Mouse (Mus musculus) thymus, postnatal 25 days (tissue): ENCODE results near the gene Tmem121.

Source experiments
- DNase-seq: peaks from one replicate; pipeline ENCODE4 v3.0.0; 2022

The Tmem121 gene

GRCm38 (mm10) chr12:113185442-113186291 is at the start of gene Tmem121:
Gene Tmem121, plus strand, starts transcription at chr12:113185930.
- DNase-seq = peak; percentile 54

DNA sequence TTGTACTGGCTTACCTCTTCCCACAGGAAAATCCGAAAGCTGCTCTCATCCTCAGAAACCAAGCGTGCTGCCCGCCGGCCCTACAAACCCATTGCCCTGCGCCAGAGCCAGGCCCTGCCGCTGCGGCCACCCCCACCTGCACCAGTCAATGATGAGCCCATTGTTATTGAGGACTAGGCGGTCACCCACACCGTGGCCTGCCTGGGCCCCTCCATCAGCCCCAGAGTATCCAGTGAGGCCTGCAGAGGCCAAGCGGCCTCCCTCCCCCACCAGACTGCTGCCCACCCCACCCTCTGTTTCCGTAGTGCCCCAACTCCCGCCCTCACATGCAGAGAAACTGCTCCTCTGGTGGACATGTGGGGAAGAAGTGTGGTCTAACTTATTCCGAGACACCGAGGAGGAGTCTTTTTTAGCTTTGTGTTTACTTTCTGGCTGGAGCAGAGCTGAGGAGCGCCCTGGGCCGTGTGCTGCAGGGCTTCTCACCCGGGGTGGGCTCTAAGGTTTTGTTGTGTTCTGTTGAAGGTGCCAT is 49.2 kb upstream of the Tmem121 start:
- DNase-seq = no peak

DNA sequence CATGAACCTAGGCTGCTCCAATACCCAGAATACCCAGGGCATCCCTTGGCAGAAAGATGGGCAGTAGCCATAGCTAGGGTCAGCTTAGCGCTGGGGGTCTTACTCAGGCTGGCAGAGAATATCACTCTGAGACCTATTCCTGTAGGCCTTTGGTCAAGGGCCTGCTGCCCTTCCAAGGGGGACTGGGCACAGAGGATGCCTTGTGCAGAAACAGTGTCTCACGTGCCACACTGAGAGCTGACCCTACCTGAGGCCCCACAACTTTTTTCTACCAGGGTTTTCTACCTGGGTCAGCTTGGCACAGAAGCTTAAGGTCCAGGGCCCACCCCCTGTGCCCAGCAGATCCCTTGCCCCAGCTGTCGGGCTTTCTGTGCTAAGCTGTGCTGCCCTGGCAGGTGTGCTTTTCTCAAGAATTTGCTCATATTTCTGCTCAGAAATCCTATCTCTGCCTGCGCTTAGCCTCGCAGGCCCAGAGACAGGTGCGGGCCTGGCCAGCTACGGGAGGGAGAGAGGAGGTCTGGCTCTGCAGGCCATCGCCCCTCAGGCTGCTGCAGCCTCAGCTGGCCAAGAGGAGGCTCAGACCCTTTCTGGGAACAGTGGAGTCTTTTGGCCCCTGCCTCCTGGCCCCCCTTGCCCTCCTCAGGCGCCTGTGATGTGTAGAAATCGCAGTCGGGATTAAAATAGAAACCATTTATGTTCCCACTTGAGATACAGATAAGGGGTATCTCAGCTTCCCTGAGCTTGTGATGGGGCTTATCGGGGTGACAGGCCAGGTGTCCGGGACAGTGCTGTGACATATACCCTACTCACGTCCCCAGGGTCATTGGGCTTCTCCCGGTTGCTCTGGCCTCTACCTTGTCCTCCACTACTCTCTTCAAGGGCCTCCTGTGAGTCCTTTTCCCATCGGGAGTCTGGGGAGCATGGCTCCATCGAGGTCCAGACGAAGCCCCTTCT is 48.2 kb upstream of the Tmem121 start:
- no peak for DNase-seq

GRCm38 (mm10) chr12:113138291-113138690 is 47.4 kb upstream of the Tmem121 start:
- no peak for DNase-seq

DNA sequence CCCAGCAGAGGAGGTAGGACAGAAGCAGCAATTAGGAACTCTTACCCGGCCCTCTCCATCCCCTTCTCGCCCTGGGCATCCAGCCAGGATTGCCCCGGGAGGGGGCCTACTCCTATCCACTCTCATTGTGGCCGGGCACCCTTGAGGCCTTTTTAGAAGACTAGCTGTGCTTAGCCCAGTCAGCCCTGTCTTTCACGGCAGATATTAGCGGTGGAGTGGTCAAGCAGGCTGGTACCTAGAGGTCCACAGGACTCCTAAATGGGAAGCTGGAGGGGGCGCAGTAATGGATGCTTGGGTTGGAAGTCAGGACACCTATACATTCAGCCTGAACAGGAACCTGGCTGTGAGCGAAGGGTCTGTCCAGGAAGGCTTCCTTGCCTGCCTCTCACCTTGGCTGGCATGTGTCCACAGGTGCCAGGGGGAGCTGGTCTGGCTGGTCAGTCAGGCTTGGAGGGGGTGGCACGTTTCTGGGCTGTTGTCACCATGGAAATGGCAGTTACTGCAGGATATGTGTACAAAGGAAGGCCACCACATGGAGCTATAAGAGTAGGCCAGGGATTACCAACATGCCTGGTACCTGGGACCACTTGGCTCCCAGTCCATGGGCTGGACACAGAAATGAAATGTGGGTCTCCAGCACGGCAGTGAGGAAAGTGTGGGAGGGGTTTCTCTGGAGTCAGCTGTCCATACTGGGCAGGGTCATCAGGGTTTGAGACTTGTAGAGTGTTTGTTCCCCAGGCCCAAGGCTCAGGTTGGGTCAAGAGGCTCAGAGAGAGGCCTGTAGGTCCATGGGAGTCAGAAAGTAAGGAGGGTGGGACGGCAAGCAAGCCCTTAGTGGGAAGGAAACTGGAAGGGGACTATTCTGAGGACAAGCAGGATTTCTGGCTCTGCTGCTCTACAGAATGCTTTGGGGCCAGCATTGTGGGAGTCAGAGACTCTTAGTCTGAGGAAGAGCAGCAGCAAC is 46.5 kb upstream of the Tmem121 start:
- no peak for DNase-seq

DNA sequence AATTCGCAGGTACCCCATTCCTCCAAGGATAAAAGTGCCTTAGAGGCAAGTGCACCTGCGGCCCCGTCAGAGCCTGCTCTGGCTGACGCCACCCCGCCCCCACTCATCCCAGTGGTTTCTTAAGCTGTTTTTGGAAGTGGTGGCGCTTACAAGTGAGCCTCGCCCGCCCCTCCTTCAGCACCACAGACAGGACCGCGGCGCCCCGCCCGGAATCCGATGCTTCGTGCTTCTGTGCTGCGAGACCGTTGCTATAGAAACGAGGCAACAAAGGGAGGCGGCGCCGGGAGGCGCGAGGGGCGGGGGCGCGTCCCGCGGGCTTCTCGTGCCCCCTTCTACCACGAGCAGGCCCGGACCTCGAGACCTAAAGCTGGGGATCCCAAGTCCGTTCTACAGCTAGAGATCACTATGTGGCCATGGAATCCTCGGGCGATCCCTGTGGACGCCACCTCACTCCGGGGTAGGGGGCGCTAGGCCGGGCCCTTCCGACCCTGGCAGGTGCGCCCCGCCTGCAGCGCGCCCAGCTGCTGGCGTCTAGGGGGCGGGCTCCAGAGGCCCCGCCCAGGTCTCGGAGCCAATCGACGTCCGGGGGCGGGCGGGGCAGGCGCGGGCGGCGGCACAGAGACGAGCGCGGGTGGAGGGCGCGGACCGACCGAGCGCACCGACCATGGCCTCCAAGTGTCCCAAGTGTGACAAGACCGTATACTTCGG is 45.7 kb upstream of the Tmem121 start, which contains the start of gene Crip2:
Crip2 (plus strand) TSS at position 329 of the 708 bp plus-strand sequence.
- DNase-seq = peak; percentile 93

DNA sequence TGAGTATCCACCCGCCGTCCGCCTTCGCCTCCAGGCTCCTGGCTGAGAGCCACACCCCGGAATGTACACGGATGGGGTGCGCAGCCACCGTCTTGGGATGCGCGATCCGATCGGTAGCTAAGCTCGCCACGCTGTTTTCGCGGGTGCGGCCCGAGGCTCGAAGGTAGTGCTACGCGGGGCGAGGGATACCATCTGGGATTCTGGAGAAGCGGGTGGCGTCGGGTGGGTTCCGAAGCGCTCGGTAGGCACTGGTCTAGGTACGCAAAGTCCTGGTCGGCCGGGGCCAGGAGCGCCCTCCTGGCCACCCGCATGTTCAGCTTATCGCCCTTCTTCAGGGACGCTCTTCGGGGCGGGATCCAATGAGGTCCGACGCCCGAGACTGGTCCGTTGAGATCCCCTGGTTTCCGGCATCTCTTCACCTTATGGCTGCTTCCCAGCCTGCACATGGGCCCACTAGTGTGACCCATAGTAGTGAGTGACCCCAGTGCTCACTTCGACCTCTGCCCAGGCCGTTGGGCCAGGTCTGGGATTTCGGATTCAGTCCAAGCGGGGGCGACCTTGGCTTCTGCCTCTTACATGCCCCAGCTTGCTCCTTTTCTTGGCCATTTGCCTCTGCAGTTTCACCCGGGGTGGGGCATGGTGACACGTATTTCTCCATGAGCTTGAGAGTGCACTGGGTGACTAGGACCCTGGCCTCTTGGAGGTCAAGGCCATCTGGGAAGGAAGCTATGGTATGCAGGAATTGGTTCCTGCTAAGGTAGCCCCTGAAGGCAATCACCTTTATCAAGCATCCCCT is 44.9 kb upstream of the Tmem121 start:
- no peak for DNase-seq

- DNase-seq = no peak
These were observed 44.2 kb upstream of the Tmem121 start for GRCm38 (mm10) chr12:113141531-113141973.

DNA sequence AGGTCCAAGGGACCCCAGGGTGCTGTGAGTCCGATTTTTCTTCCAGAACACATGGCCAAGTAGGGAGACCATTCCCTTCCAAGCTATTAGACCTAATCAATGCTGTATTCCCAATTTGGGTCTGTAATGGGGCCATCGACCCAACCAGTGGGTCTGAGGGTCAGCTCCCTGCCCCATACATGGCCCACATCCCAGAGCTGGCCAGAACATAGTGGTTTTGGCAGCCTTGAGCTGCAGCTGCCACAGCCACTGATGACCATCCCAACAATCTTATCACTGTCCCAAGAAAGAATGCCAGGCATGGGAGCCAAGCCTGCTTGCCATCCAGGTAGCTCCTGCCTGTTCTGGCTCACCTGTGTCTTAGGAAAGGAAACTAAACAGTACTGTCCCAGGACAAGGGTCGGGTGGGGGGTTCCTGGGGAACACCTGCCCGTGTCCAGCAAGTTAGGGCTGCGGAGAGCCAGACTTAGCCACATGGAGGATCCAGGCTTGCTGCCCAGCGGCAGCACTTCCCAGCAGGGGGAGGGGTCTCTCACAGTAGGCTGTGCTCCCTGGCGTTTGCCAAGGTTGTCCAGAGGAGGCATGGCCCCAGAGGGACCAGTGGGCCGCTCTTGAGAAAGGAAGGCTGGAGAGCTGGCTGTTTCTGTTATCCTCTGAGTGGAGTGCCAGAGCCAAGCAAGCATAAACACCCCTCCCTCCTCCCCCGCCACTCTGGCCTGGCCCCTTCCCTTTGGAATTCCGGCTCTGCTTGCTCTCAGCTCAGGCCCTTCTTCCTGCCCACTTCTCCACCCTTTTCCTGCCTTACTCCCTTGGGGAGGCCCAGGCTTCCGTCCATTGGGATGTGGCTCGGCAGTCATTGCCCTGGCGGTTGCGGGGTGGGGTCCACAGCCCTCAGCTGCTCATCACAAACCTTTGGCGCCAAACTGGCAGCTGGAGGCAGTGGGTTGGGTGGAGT is 43.4 kb upstream of the Tmem121 start:
- DNase-seq = no peak

- no peak for DNase-seq
These were observed 42.6 kb upstream of the Tmem121 start for GRCm38 (mm10) chr12:113143164-113143563.

- peak; percentile 54 for DNase-seq
These were observed 41.6 kb upstream of the Tmem121 start for GRCm38 (mm10) chr12:113144001-113144756.

DNA sequence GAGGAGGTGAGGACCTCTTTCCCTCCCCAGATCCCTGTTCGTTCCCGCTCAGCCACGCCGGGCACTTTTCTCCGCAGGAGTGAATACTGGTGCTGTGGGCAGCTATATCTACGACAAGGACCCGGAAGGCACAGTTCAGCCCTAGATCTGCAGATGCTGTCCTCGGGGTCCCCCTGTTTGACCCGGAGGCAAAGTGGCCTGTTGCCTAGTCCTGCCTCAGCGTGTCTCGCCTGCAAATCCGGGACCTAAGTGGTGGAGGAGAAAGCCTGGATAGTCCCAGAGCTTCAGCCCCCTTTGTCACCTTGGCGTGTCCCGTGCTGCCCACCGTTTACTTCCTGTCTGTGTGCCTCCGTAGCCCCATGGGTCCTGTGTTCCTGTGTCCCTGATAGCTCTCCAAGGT is 40.8 kb upstream of the Tmem121 start:
- DNase-seq = no peak

- DNase-seq = no peak
These were observed 40.1 kb upstream of the Tmem121 start for GRCm38 (mm10) chr12:113145591-113145990.

- peak; percentile 93 for DNase-seq
These were observed 39.3 kb upstream of the Tmem121 start, which contains the start of gene Crip1 for GRCm38 (mm10) chr12:113146112-113147057. Gene Crip1, plus strand, starts transcription at chr12:113146316.

GRCm38 (mm10) chr12:113147481-113147880 is 38.2 kb upstream of the Tmem121 start:
- no peak for DNase-seq

DNA sequence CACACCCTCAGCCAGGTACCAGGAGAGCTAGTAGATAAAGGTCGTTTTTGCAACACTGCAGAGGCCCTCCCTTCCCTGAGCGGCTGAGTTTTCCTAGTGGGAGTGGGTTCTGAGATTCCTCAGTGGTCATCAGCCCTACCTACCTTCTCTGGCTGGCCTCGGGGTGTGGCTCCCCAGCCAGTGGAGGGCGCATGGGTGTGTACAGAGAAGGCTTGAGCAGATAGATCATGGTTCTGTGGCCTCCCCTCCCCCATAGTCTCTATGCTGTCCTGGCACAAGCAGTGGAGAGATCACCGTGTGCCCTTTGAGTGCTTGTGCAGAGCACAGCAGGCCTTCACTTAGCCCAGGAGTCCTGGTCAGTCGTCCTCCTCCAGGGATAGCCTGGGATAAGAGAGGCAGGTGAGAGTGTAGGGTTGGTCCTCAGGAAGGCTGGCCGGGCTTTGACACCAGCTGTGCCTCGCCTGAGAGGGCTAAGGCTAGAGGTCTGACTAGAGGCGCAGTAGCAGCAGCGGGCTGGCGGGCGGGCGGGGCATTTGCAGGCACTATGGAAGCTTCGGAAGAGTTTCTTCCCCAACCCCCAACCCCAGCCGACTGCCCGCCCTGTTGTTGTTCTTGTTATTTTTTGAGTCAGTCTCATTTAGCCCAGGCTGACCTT is 37.2 kb upstream of the Tmem121 start:
- no peak for DNase-seq

- no peak for DNase-seq
These were observed 36.4 kb upstream of the Tmem121 start for GRCm38 (mm10) chr12:113149341-113149740.
